Mouse (Mus musculus) adrenal gland (tissue): Measurements from ENCODE around the gene Rplp2.
"Not testable (repeated sequence)": the region's sequence is repeated elsewhere in the genome, so short reads cannot be mapped to it uniquely, and the experiment has no call there.

Source experiments
- intact Hi-C: fragments of 180-260 bp; cut with DNase I; formaldehyde crosslinking; loops from one replicate; pipeline ENCODE4 v1.15.1; 2025

Rplp2 gene

GRCm38 (mm10) chr7:141443081-141443821 lies 3.9 kb upstream of the Rplp2 start:
- intact Hi-C loops: no loop called here

- intact Hi-C loops: no loop called here
Observed at GRCm38 (mm10) chr7:141443828-141444237, 3.3 kb upstream of the Rplp2 start, which contains the start of gene Pidd1. Gene Pidd1, minus strand, starts transcription at chr7:141444025.

GRCm38 (mm10) chr7:141446374-141446773 lies 796 bp upstream of the Rplp2 start:
- intact Hi-C loops: not testable (repeated sequence)

- intact Hi-C loops: no loop called here
Observed at GRCm38 (mm10) chr7:141451928-141452327, 4.8 kb downstream of the Rplp2 start.

- intact Hi-C loops: no loop called here
Observed at GRCm38 (mm10) chr7:141453636-141454035, 6.5 kb downstream of the Rplp2 start.

- intact Hi-C loops: loop anchor here (5.0 kb wide), 1 partner anchor 43 kb away; the partner anchor contains the start of gene Gatd1
Observed at GRCm38 (mm10) chr7:141454967-141455551, 7.9 kb downstream of the Rplp2 start, which contains the start of gene Pnpla2. Gene Pnpla2, plus strand, starts transcription at chr7:141455198.

- intact Hi-C loops: loop anchor here (5.0 kb wide), 1 partner anchor 43 kb away; the partner anchor contains the start of gene Gatd1
Observed at GRCm38 (mm10) chr7:141455610-141456314, 8.6 kb downstream of the Rplp2 start.

GRCm38 (mm10) chr7:141456739-141457138 lies 9.6 kb downstream of the Rplp2 start:
- intact Hi-C loops: loop anchor here (5.0 kb wide), 1 partner anchor 44 kb away; the partner anchor contains the start of gene Gatd1

GRCm38 (mm10) chr7:141457236-141457635 lies 10.1 kb downstream of the Rplp2 start:
- intact Hi-C loops: loop anchor here (5.0 kb wide), 1 partner anchor 45 kb away; the partner anchor contains the start of gene Gatd1

- intact Hi-C loops: loop anchor here (5.0 kb wide), 1 partner anchor 46 kb away; the partner anchor contains the start of gene Gatd1
Observed at GRCm38 (mm10) chr7:141457986-141458660, 11.0 kb downstream of the Rplp2 start.

- intact Hi-C loops: loop anchor here (5.0 kb wide), 1 partner anchor 46 kb away; the partner anchor contains the start of gene Gatd1
Observed at GRCm38 (mm10) chr7:141458661-141459060, 11.5 kb downstream of the Rplp2 start.

- intact Hi-C loops: loop anchor here (5.0 kb wide), 1 partner anchor 47 kb away; the partner anchor contains the start of gene Gatd1
Observed at GRCm38 (mm10) chr7:141459301-141459711, 12.1 kb downstream of the Rplp2 start.

- intact Hi-C loops: no loop called here
Observed at GRCm38 (mm10) chr7:141460001-141460390, 12.8 kb downstream of the Rplp2 start.

- intact Hi-C loops: no loop called here
Observed at GRCm38 (mm10) chr7:141460391-141461113, 13.4 kb downstream of the Rplp2 start, which contains the start of gene Cracr2b. Gene Cracr2b, plus strand, starts transcription at chr7:141461094.

GRCm38 (mm10) chr7:141461521-141462332 lies 14.6 kb downstream of the Rplp2 start:
- intact Hi-C loops: no loop called here

GRCm38 (mm10) chr7:141462333-141462821 lies 15.2 kb downstream of the Rplp2 start:
- intact Hi-C loops: no loop called here

- intact Hi-C loops: no loop called here
Observed at GRCm38 (mm10) chr7:141463824-141464602, 16.8 kb downstream of the Rplp2 start.

GRCm38 (mm10) chr7:141464603-141465201 lies 17.5 kb downstream of the Rplp2 start:
- intact Hi-C loops: no loop called here
